Mouse (Mus musculus) embryonic facial prominence, embryonic 12.5 days (tissue): ENCODE results near the gene Serpinb6b. TPM values are rescaled to one million over a fixed set of nuclear protein-coding genes. Genes with fewer than 3 reads are reported as not detected.

Source experiments
- ATAC-seq: fragments of 200-750 bp; cut with Nextera tagmentation; 2 replicates; pipeline ENCODE4 v1.8.0; 2017; ENCODE audit not compliant: insufficient number of reproducible peaks, insufficient read depth, low FRiP score, low TSS enrichment
- H3K27ac ChIP-seq: fragments of 300-500 bp; sonication (generic); 2 replicates; pipeline ENCODE4 v1.5.1; 2016; ENCODE audit warnings: mild to moderate bottlenecking
- H3K27me3 ChIP-seq: fragments of 300-500 bp; sonication (generic); 2 replicates; pipeline ENCODE4 v1.6.1; 2016; ENCODE audit warnings: mild to moderate bottlenecking, moderate library complexity
- H3K36me3 ChIP-seq: fragments of 300-500 bp; sonication (generic); 2 replicates; pipeline ENCODE4 v1.6.1; 2016; ENCODE audit warnings: mild to moderate bottlenecking
- H3K4me1 ChIP-seq: fragments of 300-500 bp; sonication (generic); 2 replicates; pipeline ENCODE4 v1.6.1; 2016
- H3K4me2 ChIP-seq: fragments of 300-500 bp; sonication (generic); replicated peaks from 2 replicates; pipeline ENCODE4 v1.6.1; 2016; ENCODE audit warnings: mild to moderate bottlenecking, moderate library complexity
- H3K4me3 ChIP-seq: fragments of 300-500 bp; sonication (generic); 2 replicates; pipeline ENCODE4 v1.5.1; 2016; ENCODE audit warnings: mild to moderate bottlenecking
- H3K9ac ChIP-seq: fragments of 300-500 bp; sonication (generic); 2 replicates; pipeline ENCODE4 v1.6.1; 2016; ENCODE audit warnings: mild to moderate bottlenecking, moderate library complexity
- H3K9me3 ChIP-seq: fragments of 300-500 bp; sonication (generic); 2 replicates; pipeline ENCODE4 v1.6.1; 2016; ENCODE audit warnings: mild to moderate bottlenecking, moderate library complexity
- WGBS: fragments of 180-500 bp; shearing (Covaris S2); methylation state at CpG from one replicate; pipeline ENCODE4 v1.1.7; 2016; 5-methylcytosine and 5-hydroxymethylcytosine counted together
- polyA plus RNA-seq: library from polyadenylated mRNA; unstranded; fragments of >200 nt; fragmentation: Nextera tagmentation; extraction: Ambion mirVana; gene quantifications from 2 replicates; pipeline ENCODE4 v1.2.1, GENCODE M21; 2016

Gene Serpinb6b
- polyA plus RNA-seq, 1 experiment from 2014 or later = 1.0 TPM

DNA sequence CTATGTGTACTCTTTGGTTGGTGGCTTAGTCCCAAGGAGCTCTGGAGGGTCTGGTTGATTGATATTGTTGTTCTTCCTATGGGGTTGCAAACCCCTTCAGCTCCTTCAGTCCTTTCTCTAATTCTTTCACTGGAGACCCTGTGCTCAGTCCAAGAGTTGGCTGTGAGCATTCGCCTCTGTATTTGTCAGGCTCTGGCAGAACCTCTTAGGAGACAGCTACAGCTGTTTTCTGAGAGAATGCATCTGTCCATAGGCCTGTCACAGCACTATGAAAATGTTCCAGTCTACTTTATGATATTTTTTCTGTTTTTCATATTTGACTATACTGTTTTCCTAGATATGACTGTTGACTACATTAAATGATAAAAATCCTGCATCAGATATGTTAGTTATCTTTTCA is 47.4 kb downstream of the Serpinb6b start:
- no peak for ATAC-seq
- Histone ChIP-seq H3K9ac (no peak overlapping the region), H3K36me3 (no peaks in the 10 kb centered on the region), H3K4me3 (no peak overlapping the region), H3K4me2 (no peak overlapping the region), H3K27me3 (no peaks in the 10 kb centered on the region), H3K9me3 (no peaks in the 10 kb centered on the region), H3K27ac (no peak overlapping the region), H3K4me1 (no peaks in the 10 kb centered on the region)
- WGBS = 82% methylated on average over 1 of the region's 1 CpGs

DNA sequence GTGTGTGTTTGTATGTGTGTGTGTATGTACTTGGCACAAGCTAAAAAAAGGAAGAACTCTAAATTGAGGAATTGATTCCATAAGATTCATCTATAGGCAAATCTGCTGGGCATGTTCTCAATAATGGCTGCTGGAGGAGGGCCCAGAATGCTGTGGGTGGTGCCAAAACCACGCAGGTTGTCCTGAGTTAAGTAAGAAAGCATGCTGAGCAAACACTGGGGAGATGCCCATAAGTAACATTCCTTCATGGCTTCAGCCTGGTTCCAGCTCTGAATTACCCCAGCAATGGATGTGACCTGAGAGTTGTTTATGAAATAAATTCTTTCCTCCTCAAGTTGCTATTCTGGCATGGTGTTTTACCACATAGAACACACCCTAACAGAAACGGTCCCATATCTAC is 48.3 kb downstream of the Serpinb6b start:
- 69% methylated on average over 2 of the region's 2 CpGs for WGBS
- Histone ChIP-seq H3K4me1 (no peaks in the 10 kb centered on the region), H3K9ac (no peak overlapping the region), H3K27me3 (no peaks in the 10 kb centered on the region), H3K4me3 (no peak overlapping the region), H3K36me3 (no peaks in the 10 kb centered on the region), H3K27ac (no peak overlapping the region), H3K9me3 (no peaks in the 10 kb centered on the region), H3K4me2 (no peak overlapping the region)
- ATAC-seq = no peak

GRCm38 (mm10) chr13:33022371-33022770 is 57.4 kb downstream of the Serpinb6b start:
- 59% methylated on average over 1 of the region's 1 CpGs for WGBS

DNA sequence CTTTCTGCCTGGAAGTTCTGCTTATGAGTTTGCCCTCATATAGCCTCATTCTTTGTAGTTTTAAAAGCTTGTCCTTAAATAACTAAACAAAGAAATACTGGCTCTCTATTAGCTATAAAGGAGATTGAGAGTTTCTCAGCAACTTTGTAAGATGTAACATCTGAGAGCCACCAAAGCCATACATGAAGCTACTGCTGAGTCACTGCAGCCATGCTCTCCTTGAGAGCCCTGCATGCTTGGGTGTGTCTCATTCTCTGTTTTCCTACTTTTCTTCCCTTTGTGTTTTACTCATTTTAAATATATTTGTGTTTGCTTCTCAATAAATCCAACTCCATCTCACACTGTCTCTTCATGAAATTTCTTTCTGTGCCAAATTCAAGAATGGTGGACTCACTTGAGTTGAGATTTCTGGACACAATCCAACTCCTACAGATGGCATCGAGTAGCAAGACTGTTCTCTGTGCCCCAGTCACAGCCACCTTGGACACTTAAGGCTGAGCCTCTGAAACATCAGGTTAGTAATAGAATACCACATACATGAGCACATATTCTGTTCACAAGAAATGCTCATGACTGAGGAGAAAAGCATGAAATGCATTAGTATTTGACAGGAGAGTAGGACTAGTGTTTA is 61.5 kb downstream of the Serpinb6b start:
- Histone ChIP-seq H3K9ac (no peak overlapping the region), H3K27ac (no peak overlapping the region), H3K36me3 (no peaks in the 10 kb centered on the region), H3K4me2 (no peak overlapping the region), H3K27me3 (no peaks in the 10 kb centered on the region), H3K9me3 (no peaks in the 10 kb centered on the region), H3K4me3 (no peak overlapping the region), H3K4me1 (no peaks in the 10 kb centered on the region)
- whole genome bisulfite sequencing = 77% methylated on average over 1 of the region's 1 CpGs
- no peak for ATAC-seq

More at GRCm38 (mm10) chr13:33022371-33022770, 57.4 kb downstream of the Serpinb6b start:
- Histone ChIP-seq H3K27ac (no peak overlapping the region), H3K9ac (no peak overlapping the region), H3K4me3 (no peak overlapping the region), H3K4me2 (no peak overlapping the region), H3K4me1 (no peaks in the 10 kb centered on the region), H3K36me3 (no peaks in the 10 kb centered on the region), H3K9me3 (no peaks in the 10 kb centered on the region), H3K27me3 (no peaks in the 10 kb centered on the region)
- no peak for ATAC-seq

GRCm38 (mm10) chr13:33027244-33027643 is 62.2 kb downstream of the Serpinb6b start, which contains the start of gene Serpinb9b:
Serpinb9b (plus strand) TSS chr13:33027416.
- no peak for ATAC-seq
- H3K36me3 ChIP-seq = no peaks in the 10 kb centered on the region
- WGBS = 82% methylated on average over 2 of the region's 2 CpGs
- no peak within 1 kb of the TSS for H3K9ac ChIP-seq
- no peaks in the 10 kb centered on the region for H3K27me3 ChIP-seq
- H3K4me2 ChIP-seq = no peak within 1 kb of the TSS
- no peaks in the 10 kb centered on the region for H3K9me3 ChIP-seq
- H3K4me1 ChIP-seq = no peaks in the 10 kb centered on the region
- H3K4me3 ChIP-seq = no peak within 1 kb of the TSS
- no peak within 1 kb of the TSS for H3K27ac ChIP-seq

DNA sequence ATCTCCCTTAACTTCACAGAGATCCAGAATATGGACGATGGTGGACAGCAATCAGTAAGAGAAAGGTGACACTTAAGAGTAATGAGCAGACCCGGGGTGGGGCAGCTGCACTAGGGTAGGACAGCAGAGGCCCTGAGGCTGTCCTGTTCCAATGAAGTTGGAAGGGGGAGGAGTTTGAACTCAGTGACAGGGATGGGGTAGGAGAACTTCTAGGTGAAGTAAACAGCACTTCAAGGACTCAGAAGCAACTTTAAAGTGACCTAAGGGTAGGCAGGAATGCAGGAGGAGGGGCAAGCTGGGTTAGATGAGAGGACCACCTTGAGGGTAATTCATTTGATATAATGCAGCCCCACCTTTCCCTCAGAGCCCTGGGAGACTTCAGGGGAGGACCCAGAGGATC is 63.1 kb downstream of the Serpinb6b start:
- Histone ChIP-seq H3K27me3 (no peaks in the 10 kb centered on the region), H3K4me1 (no peaks in the 10 kb centered on the region)
- 48% methylated on average over 2 of the region's 2 CpGs for WGBS

DNA sequence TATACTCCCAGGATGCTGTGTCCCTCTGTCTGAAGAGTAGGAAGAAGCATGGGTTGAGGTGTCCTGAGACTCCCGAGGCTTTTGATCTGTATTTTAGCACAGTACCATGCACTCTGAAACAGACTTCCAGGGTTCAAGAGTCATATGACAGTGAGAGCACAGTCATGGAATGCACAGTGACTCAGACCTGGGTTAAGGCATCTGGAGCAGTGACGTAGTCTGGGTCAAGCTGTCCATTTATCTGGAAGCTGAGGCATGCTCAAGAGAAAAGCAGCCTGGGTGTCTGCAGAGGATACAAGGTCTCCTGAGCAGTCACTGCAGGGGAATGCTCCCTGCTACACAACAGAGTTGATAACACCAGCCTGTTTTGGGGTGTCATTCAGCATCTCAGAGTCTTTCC is 63.5 kb downstream of the Serpinb6b start:
- Histone ChIP-seq H3K4me3 (no peak overlapping the region), H3K36me3 (no peaks in the 10 kb centered on the region), H3K27ac (no peak overlapping the region), H3K9me3 (no peaks in the 10 kb centered on the region), H3K4me2 (no peak overlapping the region), H3K9ac (no peak overlapping the region), H3K27me3 (no peaks in the 10 kb centered on the region), H3K4me1 (no peaks in the 10 kb centered on the region)
- WGBS = 76% methylated on average over 2 of the region's 2 CpGs
- 0 out of 2 replicates have a peak, but pooled peaks have one; percentile 28 for ATAC-seq

More for the DNA sequence above, 63.1 kb downstream of the Serpinb6b start:
- H3K4me2 ChIP-seq = no peak overlapping the region
- no peak overlapping the region for H3K27ac ChIP-seq
- H3K9me3 ChIP-seq = no peaks in the 10 kb centered on the region
- H3K4me3 ChIP-seq = no peak overlapping the region
- ATAC-seq = no peak
- no peak overlapping the region for H3K9ac ChIP-seq
- H3K36me3 ChIP-seq = no peaks in the 10 kb centered on the region

Other genes with a start within 250 kb of the Serpinb6b start
- gene Mylk4, start 181.3 kb upstream of the Serpinb6b start, polyA plus RNA-seq = 1.4 and 2.3 TPM in 2 replicates
- gene Wrnip1, start 163.2 kb upstream of the Serpinb6b start, polyA plus RNA-seq = 32.9 and 33.7 TPM in 2 replicates
- not detected in 2 replicates for gene D930007J09Rik, start 162.4 kb upstream of the Serpinb6b start, polyA plus RNA-seq
- gene Serpinb1a, start 114.0 kb upstream of the Serpinb6b start, polyA plus RNA-seq = 1.2 and 1.4 TPM in 2 replicates
- gene Serpinb1c, start 67.0 kb upstream of the Serpinb6b start, polyA plus RNA-seq = not detected in 2 replicates
- 2.2 and 2.6 TPM in 2 replicates for gene Serpinb9, start 38.0 kb downstream of the Serpinb6b start, polyA plus RNA-seq
- 0.08 TPM in 1 of 2 replicates, not detected in the other for gene Serpinb9b, start 62.2 kb downstream of the Serpinb6b start, polyA plus RNA-seq
- gene Serpinb1b, start 113.4 kb downstream of the Serpinb6b start, polyA plus RNA-seq = 0.15 and 1.3 TPM in 2 replicates
- gene Serpinb9c, start 194.5 kb downstream of the Serpinb6b start, polyA plus RNA-seq = not detected in 2 replicates
- not detected in 2 replicates for gene Serpinb9d, start 227.8 kb downstream of the Serpinb6b start, polyA plus RNA-seq